Mouse (Mus musculus): ENCODE measurements around the gene Asic5.

Gene Asic5

GRCm38 (mm10) chr3:82007002-82007401, 24.9 kb downstream of the Asic5 start:
- no peak for DNase-seq (ENCODE audit: low read depth in 2 of 2, low spot score in 2 of 2)

- DNase-seq (ENCODE audit: low read depth in 2 of 2, low spot score in 2 of 2) = no peak
These were observed 32.1 kb downstream of the Asic5 start for GRCm38 (mm10) chr3:82014148-82014703.

- DNase-seq (ENCODE audit: low read depth in 2 of 2, low spot score in 2 of 2) = no peak
These were observed 40.4 kb downstream of the Asic5 start for GRCm38 (mm10) chr3:82022421-82022920.

GRCm38 (mm10) chr3:82023065-82023464, 41.0 kb downstream of the Asic5 start:
- no peak for DNase-seq (ENCODE audit: low read depth in 2 of 2, low spot score in 2 of 2)

GRCm38 (mm10) chr3:82027286-82027685, 45.2 kb downstream of the Asic5 start:
- no peak for DNase-seq (ENCODE audit: low read depth in 2 of 2, low spot score in 2 of 2)

GRCm38 (mm10) chr3:82029229-82029628, 47.1 kb downstream of the Asic5 start:
- peak in 1 of 2 experiments; percentile 18 for DNase-seq (ENCODE audit: low read depth in 2 of 2, low spot score in 2 of 2)

GRCm38 (mm10) chr3:82030008-82030748, 48.1 kb downstream of the Asic5 start:
- DNase-seq (ENCODE audit: low read depth in 2 of 2, low spot score in 2 of 2) = no peak

- DNase-seq (ENCODE audit: low read depth in 2 of 2, low spot score in 2 of 2) = no peak
These were observed 54.4 kb downstream of the Asic5 start for GRCm38 (mm10) chr3:82036262-82037044.

GRCm38 (mm10) chr3:82043676-82044075, 61.6 kb downstream of the Asic5 start:
- DNase-seq (ENCODE audit: low read depth in 2 of 2, low spot score in 2 of 2) = no peak

- DNase-seq (ENCODE audit: low read depth in 2 of 2, low spot score in 2 of 2) = no peak
These were observed 62.8 kb downstream of the Asic5 start for GRCm38 (mm10) chr3:82044902-82045301.

- DNase-seq (ENCODE audit: low read depth in 2 of 2, low spot score in 2 of 2) = no peak
These were observed 64.0 kb downstream of the Asic5 start for GRCm38 (mm10) chr3:82046087-82046486.

GRCm38 (mm10) chr3:82047100-82047753, 65.1 kb downstream of the Asic5 start:
- DNase-seq (ENCODE audit: low read depth in 2 of 2, low spot score in 2 of 2) = no peak

- DNase-seq (ENCODE audit: low read depth in 2 of 2, low spot score in 2 of 2) = no peak
These were observed 66.0 kb downstream of the Asic5 start for GRCm38 (mm10) chr3:82048078-82048477.

- no peak for DNase-seq (ENCODE audit: low read depth in 2 of 2, low spot score in 2 of 2)
These were observed 66.6 kb downstream of the Asic5 start for GRCm38 (mm10) chr3:82048681-82049080.

GRCm38 (mm10) chr3:82051468-82051867, 69.4 kb downstream of the Asic5 start:
- no peak for DNase-seq (ENCODE audit: low read depth in 2 of 2, low spot score in 2 of 2)

- no peak for DNase-seq (ENCODE audit: low read depth in 2 of 2, low spot score in 2 of 2)
These were observed 69.9 kb downstream of the Asic5 start for GRCm38 (mm10) chr3:82052029-82052428.

- DNase-seq (ENCODE audit: low read depth in 2 of 2, low spot score in 2 of 2) = no peak
These were observed 72.3 kb downstream of the Asic5 start for GRCm38 (mm10) chr3:82054283-82054974.

GRCm38 (mm10) chr3:82057201-82057600, 75.1 kb downstream of the Asic5 start:
- DNase-seq (ENCODE audit: low read depth in 2 of 2, low spot score in 2 of 2) = no peak

GRCm38 (mm10) chr3:82061402-82062180, 79.5 kb downstream of the Asic5 start:
- no peak for DNase-seq (ENCODE audit: low read depth in 2 of 2, low spot score in 2 of 2)

GRCm38 (mm10) chr3:82067830-82068229, 85.7 kb downstream of the Asic5 start:
- DNase-seq (ENCODE audit: low read depth in 2 of 2, low spot score in 2 of 2) = no peak

Measured in CD8-positive naive resting alpha-beta T cell, adult 2 months (primary cell).